Mouse (Mus musculus): ENCODE measurements around the gene Veph1. TPM values are rescaled to one million over a fixed set of nuclear protein-coding genes. Genes with fewer than 3 reads are reported as not detected.

Veph1 gene
- polyA plus RNA-seq, 1 experiment = not detected

DNA sequence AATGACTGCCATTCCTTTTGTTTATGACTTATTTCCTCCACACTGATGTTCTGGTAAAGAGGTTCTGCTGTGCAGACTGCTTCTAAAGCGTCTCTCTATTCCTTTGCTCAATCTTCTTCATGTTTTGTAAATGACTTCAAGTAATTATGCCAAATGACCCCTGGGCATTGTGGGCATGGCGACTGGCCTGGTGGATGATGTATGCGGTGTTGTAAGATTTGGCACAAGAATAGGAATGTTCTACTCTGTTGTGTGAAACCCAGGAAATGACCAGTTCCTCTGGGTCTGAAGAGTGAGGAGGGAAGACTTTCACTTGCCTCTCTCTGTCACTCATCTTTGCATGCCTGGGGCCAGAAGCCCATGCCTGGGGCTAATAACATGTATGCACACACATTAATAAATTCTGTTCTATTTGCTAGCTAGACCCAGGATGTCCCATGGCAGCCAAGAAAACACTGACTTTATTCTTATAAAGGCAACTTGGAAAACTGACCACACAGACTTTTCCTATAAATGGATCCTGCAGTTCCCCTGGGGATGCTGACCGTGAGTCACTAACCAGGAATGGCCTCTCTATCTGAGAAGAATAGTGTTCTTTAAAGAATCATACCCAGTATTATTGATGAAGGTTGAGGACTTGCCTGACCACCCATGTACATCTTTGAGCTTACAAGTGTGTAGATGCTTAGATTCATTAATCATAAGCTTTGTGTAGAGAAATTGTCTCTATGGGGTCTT, 87.6 kb downstream of the Veph1 start:
- Histone ChIP-seq H3K27me3 (ENCODE audit: control insufficient read depth, insufficient read depth, low read length) (no peaks in the 10 kb centered on the region), H3K27ac (ENCODE audit: control insufficient read depth, insufficient read depth, low read length) (no peak overlapping the region), H3K4me1 (replicated peaks; ENCODE audit: control insufficient read depth, insufficient read depth, low read length) (no peaks in the 10 kb centered on the region), H3K36me3 (ENCODE audit: control insufficient read depth, insufficient read depth, low read length) (no peaks in the 10 kb centered on the region), H3K4me3 (ENCODE audit: control insufficient read depth, insufficient read depth, low read length) (no peak overlapping the region)
- no peak for DNase-seq
- TF ChIP-seq CTCF (IDR thresholded peaks at IDR 0.05; ENCODE audit: borderline replicate concordance, control insufficient read depth, extremely low read depth, insufficient read depth, low read length, poor library complexity) = no peak
- no peak for TF ChIP-seq POLR2A (IDR thresholded peaks at IDR 0.05; ENCODE audit: control insufficient read depth, extremely low read depth, insufficient read depth, low read length, poor library complexity)
- 97% methylated on average over 4 of the region's 4 CpGs for WGBS

DNA sequence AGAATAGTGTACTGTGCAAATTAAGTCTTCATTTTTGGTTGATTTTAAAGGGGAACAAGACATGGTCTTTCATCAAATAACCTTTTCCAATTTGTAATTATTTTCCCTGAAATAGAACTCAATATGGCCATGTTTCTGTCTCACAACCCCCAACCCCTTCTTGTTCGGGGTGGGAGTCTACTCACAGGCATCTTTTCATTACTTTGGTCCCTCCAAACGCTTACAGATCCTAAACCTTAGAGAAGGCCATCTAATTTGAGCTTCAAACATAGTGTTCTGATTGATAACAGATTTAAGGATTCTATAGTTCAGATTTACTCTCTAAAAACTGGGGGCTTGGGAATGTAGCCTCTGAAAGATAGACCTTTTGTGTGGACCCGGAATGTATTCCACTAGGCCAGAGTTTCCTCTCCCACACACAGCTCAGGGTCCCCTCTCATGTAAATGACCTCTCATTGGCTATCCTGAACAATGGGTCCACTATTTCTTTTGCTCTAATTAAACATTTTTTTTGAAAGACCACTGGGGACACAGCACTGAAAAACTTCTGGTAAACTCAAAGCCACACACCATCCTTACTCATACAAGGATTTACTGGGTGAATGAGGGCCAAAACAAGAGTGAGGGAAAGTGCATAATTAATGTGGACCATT, 102.6 kb downstream of the Veph1 start:
- no peak overlapping the region for H3K4me3 ChIP-seq (ENCODE audit: control insufficient read depth, insufficient read depth, low read length)

DNA sequence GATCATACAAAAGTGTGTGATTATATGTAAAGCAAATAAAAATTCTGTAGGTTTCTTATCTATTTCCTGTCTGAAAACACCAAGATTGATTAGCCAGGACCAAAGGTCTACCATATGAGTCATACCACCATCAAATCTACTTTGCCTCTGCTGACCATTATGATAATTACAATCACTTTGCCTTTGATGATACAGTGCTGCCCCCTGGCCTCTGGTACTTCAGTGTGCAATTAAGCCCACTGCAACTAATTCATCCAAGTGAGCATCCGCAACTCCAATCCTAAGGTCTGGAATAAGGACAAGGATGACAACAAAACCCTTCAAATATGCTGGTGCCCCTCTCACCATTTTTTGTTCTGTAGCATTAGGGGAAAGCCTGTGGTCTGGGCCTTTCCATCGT, 117.0 kb downstream of the Veph1 start:
- no peak overlapping the region for H3K27ac ChIP-seq (ENCODE audit: control insufficient read depth, insufficient read depth, low read length)
- H3K27me3 ChIP-seq (ENCODE audit: control insufficient read depth, insufficient read depth, low read length) = no peaks in the 10 kb centered on the region
- TF ChIP-seq CTCF (IDR thresholded peaks at IDR 0.05; ENCODE audit: borderline replicate concordance, control insufficient read depth, extremely low read depth, insufficient read depth, low read length, poor library complexity) (no peak), POLR2A (IDR thresholded peaks at IDR 0.05; ENCODE audit: control insufficient read depth, extremely low read depth, insufficient read depth, low read length, poor library complexity) (no peak)
- no peaks in the 10 kb centered on the region for H3K4me1 ChIP-seq (replicated peaks; ENCODE audit: control insufficient read depth, insufficient read depth, low read length)
- DNase-seq = no peak
- WGBS = 75% methylated on average over 2 of the region's 2 CpGs
- no peak overlapping the region for H3K4me3 ChIP-seq (ENCODE audit: control insufficient read depth, insufficient read depth, low read length)
- H3K36me3 ChIP-seq (ENCODE audit: control insufficient read depth, insufficient read depth, low read length) = no peaks in the 10 kb centered on the region

More for the DNA sequence above, 102.6 kb downstream of the Veph1 start:
- no peaks in the 10 kb centered on the region for H3K36me3 ChIP-seq (ENCODE audit: control insufficient read depth, insufficient read depth, low read length)
- H3K27me3 ChIP-seq (ENCODE audit: control insufficient read depth, insufficient read depth, low read length) = no peaks in the 10 kb centered on the region
- no peak overlapping the region for H3K27ac ChIP-seq (ENCODE audit: control insufficient read depth, insufficient read depth, low read length)
- DNase-seq = no peak
- no peak for TF ChIP-seq POLR2A (IDR thresholded peaks at IDR 0.05; ENCODE audit: control insufficient read depth, extremely low read depth, insufficient read depth, low read length, poor library complexity)
- no peak for TF ChIP-seq CTCF (IDR thresholded peaks at IDR 0.05; ENCODE audit: borderline replicate concordance, control insufficient read depth, extremely low read depth, insufficient read depth, low read length, poor library complexity)
- H3K4me1 ChIP-seq (replicated peaks; ENCODE audit: control insufficient read depth, insufficient read depth, low read length) = no peaks in the 10 kb centered on the region
- 92% methylated on average over 3 of the region's 3 CpGs for WGBS

DNA sequence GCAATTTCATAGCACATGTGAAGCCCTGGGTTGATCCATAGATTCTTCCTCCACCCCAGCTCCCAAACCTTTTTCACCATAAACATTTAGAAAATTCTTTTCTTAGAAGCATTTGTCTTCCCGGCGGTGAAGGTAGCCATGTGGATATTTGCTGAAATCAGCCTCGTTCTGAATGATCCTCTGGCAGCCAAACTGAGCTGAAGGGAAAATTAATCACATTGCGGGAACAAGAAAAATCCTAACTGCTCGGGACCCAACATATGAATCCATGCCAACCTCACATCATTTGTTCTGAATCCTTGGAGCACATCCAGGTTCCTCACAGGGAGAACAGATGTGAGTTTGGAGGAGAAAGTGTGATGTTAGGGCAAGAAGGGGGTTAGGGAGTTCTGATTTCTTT, 123.7 kb downstream of the Veph1 start:
- 93% methylated on average over 5 of the region's 5 CpGs for WGBS
- Histone ChIP-seq H3K4me3 (ENCODE audit: control insufficient read depth, insufficient read depth, low read length) (no peak overlapping the region), H3K4me1 (replicated peaks; ENCODE audit: control insufficient read depth, insufficient read depth, low read length) (no peaks in the 10 kb centered on the region), H3K27ac (ENCODE audit: control insufficient read depth, insufficient read depth, low read length) (no peak overlapping the region), H3K36me3 (ENCODE audit: control insufficient read depth, insufficient read depth, low read length) (no peaks in the 10 kb centered on the region), H3K27me3 (ENCODE audit: control insufficient read depth, insufficient read depth, low read length) (no peaks in the 10 kb centered on the region)
- no peak for DNase-seq
- TF ChIP-seq POLR2A (IDR thresholded peaks at IDR 0.05; ENCODE audit: control insufficient read depth, extremely low read depth, insufficient read depth, low read length, poor library complexity) (no peak), CTCF (IDR thresholded peaks at IDR 0.05; ENCODE audit: borderline replicate concordance, control insufficient read depth, extremely low read depth, insufficient read depth, low read length, poor library complexity) (no peak)

DNA sequence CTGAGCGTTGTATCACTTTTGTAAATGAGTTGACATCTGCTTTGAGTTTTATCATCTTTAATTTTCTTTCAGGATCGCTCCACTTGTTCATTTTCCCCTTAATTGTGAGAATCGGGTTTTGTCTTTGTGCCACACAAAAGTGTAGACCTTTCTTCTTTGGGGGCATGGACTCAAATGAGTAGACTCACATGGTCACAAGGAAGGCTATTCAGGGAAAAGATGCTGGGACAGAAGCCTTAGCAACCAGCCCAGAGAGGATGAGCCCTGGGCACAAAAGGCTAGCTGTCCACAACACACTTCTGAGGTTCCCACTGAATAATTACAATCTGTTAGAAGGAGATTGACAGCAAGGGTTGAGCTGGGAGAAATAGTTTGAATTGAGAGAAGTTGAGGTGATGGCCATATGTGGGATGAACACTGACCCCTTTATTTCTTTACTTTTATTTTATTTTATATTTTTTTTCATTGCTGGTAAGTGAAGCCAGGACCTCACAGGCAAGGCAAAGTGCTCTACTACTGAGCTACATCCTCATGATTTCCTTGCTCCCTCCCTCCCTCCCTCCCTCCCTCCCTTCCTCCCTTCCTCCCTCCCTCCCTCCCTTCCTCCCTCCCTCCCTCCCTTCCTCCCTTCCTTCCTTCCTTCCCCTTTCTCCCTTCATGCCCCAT, 126.6 kb downstream of the Veph1 start:
- H3K27me3 ChIP-seq (ENCODE audit: control insufficient read depth, insufficient read depth, low read length) = no peaks in the 10 kb centered on the region
- H3K4me3 ChIP-seq (ENCODE audit: control insufficient read depth, insufficient read depth, low read length) = no peak overlapping the region
- 94% methylated on average over 3 of the region's 3 CpGs for WGBS
- H3K4me1 ChIP-seq (replicated peaks; ENCODE audit: control insufficient read depth, insufficient read depth, low read length) = no peaks in the 10 kb centered on the region
- no peak for DNase-seq
- H3K36me3 ChIP-seq (ENCODE audit: control insufficient read depth, insufficient read depth, low read length) = no peaks in the 10 kb centered on the region
- no peak overlapping the region for H3K27ac ChIP-seq (ENCODE audit: control insufficient read depth, insufficient read depth, low read length)
- no peak for TF ChIP-seq POLR2A (IDR thresholded peaks at IDR 0.05; ENCODE audit: control insufficient read depth, extremely low read depth, insufficient read depth, low read length, poor library complexity)

DNA sequence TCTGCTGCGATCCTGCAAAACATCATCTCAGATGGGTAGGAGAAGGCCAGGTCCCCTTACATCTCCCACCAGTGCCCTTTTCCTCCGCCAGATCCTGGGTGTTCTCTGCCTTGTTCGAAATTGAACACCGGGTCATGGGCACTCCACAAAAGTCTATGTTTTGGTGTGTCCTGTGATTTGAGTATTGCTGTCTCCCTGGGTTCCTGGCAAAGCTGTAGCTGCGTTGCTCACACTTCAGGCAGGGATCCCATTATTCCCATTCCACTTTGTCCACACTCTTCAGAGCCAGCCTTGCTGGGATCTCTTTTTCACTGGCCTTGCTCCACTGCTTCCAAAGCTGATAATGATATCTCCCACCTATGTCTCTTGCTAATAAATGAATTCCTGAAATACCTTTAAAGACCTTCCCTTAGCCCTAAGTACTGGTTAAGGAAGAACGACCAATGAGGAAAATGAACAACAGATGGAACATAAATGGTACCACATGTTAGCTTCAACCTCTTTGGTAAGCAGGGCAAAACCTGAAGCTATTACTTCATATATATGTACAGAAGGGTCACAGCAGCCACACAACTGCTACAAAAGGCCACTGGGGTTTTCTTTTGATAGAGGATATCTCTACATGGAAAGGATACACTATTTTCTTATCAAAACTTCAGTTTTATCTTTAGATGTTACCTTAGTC, 129.9 kb downstream of the Veph1 start:
- DNase-seq = no peak
- no peak for TF ChIP-seq POLR2A (IDR thresholded peaks at IDR 0.05; ENCODE audit: control insufficient read depth, extremely low read depth, insufficient read depth, low read length, poor library complexity)
- TF ChIP-seq CTCF (IDR thresholded peaks at IDR 0.05; ENCODE audit: borderline replicate concordance, control insufficient read depth, extremely low read depth, insufficient read depth, low read length, poor library complexity) = no peak
- no peaks in the 10 kb centered on the region for H3K36me3 ChIP-seq (ENCODE audit: control insufficient read depth, insufficient read depth, low read length)
- no peak overlapping the region for H3K27ac ChIP-seq (ENCODE audit: control insufficient read depth, insufficient read depth, low read length)
- H3K4me3 ChIP-seq (ENCODE audit: control insufficient read depth, insufficient read depth, low read length) = no peak overlapping the region
- H3K27me3 ChIP-seq (ENCODE audit: control insufficient read depth, insufficient read depth, low read length) = no peaks in the 10 kb centered on the region
- 91% methylated on average over 6 of the region's 6 CpGs for WGBS
- H3K4me1 ChIP-seq (replicated peaks; ENCODE audit: control insufficient read depth, insufficient read depth, low read length) = no peaks in the 10 kb centered on the region
